Mouse (Mus musculus) gastrocnemius, postnatal 25 days (tissue): ENCODE measurements around the gene Faf1. TPM values are rescaled to one million over a fixed set of nuclear protein-coding genes. Genes with fewer than 3 reads are reported as not detected.

ENCODE experiments used
- total RNA-seq, 2 experiments: library from RNA; stranded (reverse); gene quantifications; 1 replicate in 1 of 2; 2 replicates in 1 of 2; pipeline ENCODE4 v1.2.3; 2021

Faf1 gene
- total RNA-seq, 2 experiments from 2014 or later, result 31.2 to 31.4 TPM

Other genes starting within 250 kb of the Faf1 start
- 100 to 1,000 TPM in 1 of 2 experiments, 10 to 100 TPM in 1; 95.4 to 123 TPM for gene Rnf11, start 191.9 kb upstream of the Faf1 start, total RNA-seq
- gene 4930522H14Rik, start 145.3 kb upstream of the Faf1 start, total RNA-seq, result not detected
- gene Cdkn2c, start 9.4 kb upstream of the Faf1 start, total RNA-seq, result 10 to 100 TPM in 1 of 2 experiments, 1 to 10 TPM in 1; 9.2 to 11.7 TPM